Mouse (Mus musculus) adrenal gland, adult 18-20 months (tissue): Measurements from ENCODE around the gene Scml4. TPM values are rescaled to one million over a fixed set of nuclear protein-coding genes. Genes with fewer than 3 reads are reported as not detected.

ENCODE experiments used
- DNase-seq, 2 experiments: peaks; one replicate each; pipeline ENCODE4 v3.0.0; 2021 to 2022; ENCODE audit warnings: low spot score in 2 of 2
- long read RNA-seq, 2 experiments: library from polyadenylated mRNA; stranded (forward); transcript quantifications; one replicate each; pipeline ENCODE4 v2.0.0; 2021
- total RNA-seq, 2 experiments: library from RNA; stranded (reverse); gene quantifications; 1 replicate in 1 of 2; 2 replicates in 1 of 2; pipeline ENCODE4 v1.2.3; 2021

Gene Scml4
- total RNA-seq: 1 to 10 TPM; 1.4 to 2.3 TPM
- long read RNA-seq, experiment 1, partial matches to known transcripts: 1 of 1 reads
- long read RNA-seq, experiment 1, other reads (novel, unspliced or antisense): 0 of 1 reads
- long read RNA-seq, experiment 2, full-length matches to known transcripts: 4 of 6 reads
- long read RNA-seq, experiment 2, partial matches to known transcripts: 0 of 6 reads
- long read RNA-seq, experiment 2, other reads (novel, unspliced or antisense): 2 of 6 reads

- peak in 1 of 2 experiments; percentile 12 for DNase-seq
Measured at GRCm38 (mm10) chr10:42860159-42860911, at the start of gene Scml4. TSS of gene Scml4 (plus strand) at chr10:42860370.

- DNase-seq: no peak
Measured at GRCm38 (mm10) chr10:42825923-42826322, 34.2 kb upstream of the Scml4 start.

- no peak for DNase-seq
Measured at GRCm38 (mm10) chr10:42827155-42827554, 33.0 kb upstream of the Scml4 start.

GRCm38 (mm10) chr10:42830007-42830406 is 30.2 kb upstream of the Scml4 start:
- DNase-seq: no peak

- DNase-seq: no peak
Measured at GRCm38 (mm10) chr10:42830409-42830808, 29.8 kb upstream of the Scml4 start.

- no peak for DNase-seq
Measured at GRCm38 (mm10) chr10:42832677-42833076, 27.5 kb upstream of the Scml4 start.

GRCm38 (mm10) chr10:42833871-42834727 is 26.1 kb upstream of the Scml4 start:
- DNase-seq: no peak

GRCm38 (mm10) chr10:42838106-42838505 is 22.1 kb upstream of the Scml4 start:
- no peak for DNase-seq

- no peak for DNase-seq
Measured at GRCm38 (mm10) chr10:42838736-42839135, 21.4 kb upstream of the Scml4 start.

- DNase-seq: no peak
Measured at GRCm38 (mm10) chr10:42840036-42840435, 20.1 kb upstream of the Scml4 start.

GRCm38 (mm10) chr10:42841531-42842195 is 18.5 kb upstream of the Scml4 start:
- DNase-seq: no peak

- DNase-seq: peak; percentile 75 to 83
Measured at GRCm38 (mm10) chr10:42842358-42842757, 17.8 kb upstream of the Scml4 start.

GRCm38 (mm10) chr10:42843416-42843815 is 16.8 kb upstream of the Scml4 start:
- no peak for DNase-seq

GRCm38 (mm10) chr10:42845480-42845879 is 14.7 kb upstream of the Scml4 start:
- DNase-seq: no peak

GRCm38 (mm10) chr10:42848179-42849080 is 11.7 kb upstream of the Scml4 start:
- DNase-seq: no peak

- no peak for DNase-seq
Measured at GRCm38 (mm10) chr10:42849081-42849400, 11.1 kb upstream of the Scml4 start.

- no peak for DNase-seq
Measured at GRCm38 (mm10) chr10:42854838-42855237, 5.3 kb upstream of the Scml4 start.

GRCm38 (mm10) chr10:42855250-42855649 is 4.9 kb upstream of the Scml4 start:
- no peak for DNase-seq

- no peak for DNase-seq
Measured at GRCm38 (mm10) chr10:42856574-42856973, 3.6 kb upstream of the Scml4 start.

- DNase-seq: no peak
Measured at GRCm38 (mm10) chr10:42857021-42857420, 3.1 kb upstream of the Scml4 start.
